Mouse (Mus musculus): Measurements from ENCODE around the gene Fkbp4.

DNA sequence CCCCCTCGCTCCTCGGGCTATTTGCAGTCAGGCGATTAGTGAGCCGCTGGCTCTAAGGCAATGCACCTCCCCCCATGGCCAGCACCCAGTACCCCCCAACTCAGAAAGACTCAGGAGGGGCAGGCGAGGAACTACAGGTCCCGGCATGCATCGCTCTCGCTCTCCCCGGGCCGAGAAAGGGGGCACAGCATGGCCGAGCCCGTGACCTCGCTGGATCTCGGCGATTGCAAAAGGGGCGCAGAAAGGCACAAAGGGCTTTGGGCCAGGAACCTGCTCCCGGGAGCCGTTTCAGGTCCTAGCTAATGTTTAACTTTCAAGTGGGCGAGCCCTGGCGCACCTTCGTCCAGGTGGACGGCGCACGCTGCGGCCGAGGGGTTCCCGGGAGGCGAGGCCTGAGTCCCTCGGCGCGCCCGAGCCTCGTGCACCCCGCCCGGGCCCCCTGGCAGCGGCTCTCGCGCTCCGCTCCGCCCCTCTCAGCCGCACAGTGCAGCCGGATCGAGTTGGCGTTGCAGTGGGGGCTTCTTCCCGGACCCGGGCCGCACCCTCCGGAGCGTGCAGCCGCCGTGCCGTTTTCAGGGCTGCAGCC, 653 bp downstream of the Fkbp4 start:
- TF ChIP-seq EP300 (IDR thresholded peaks at IDR 0.05; ENCODE audit: insufficient read depth, low read depth, low read length) (no peak), CTCF (IDR thresholded peaks at IDR 0.05) (no peak)
